Mouse (Mus musculus) small intestine, adult 2 months (tissue): ENCODE results near the gene Lrrc4c.

Experiments used
- CTCF ChIP-seq: fragments of 200-500 bp; IDR thresholded peaks from 2 replicates; pipeline ENCODE4 v1.5.1; 2012; ENCODE audit warnings: low read depth, mild to moderate bottlenecking, control low read depth, inconsistent platforms, low read length, moderate library complexity, mixed read lengths; ENCODE audit not compliant: insufficient replicate concordance, insufficient read length; ENCODE audit errors: extremely low read depth
- POLR2A ChIP-seq: fragments of 200-500 bp; IDR thresholded peaks from 2 replicates; pipeline ENCODE4 v1.6.1; 2012; ENCODE audit warnings: low read depth, mild to moderate bottlenecking, control low read depth, inconsistent platforms, low read length, moderate library complexity

- TF ChIP-seq POLR2A (no peak), CTCF (no peak)
Measured at GRCm38 (mm10) chr2:97467664-97468063, 1149.7 kb downstream of the Lrrc4c start.
